Mouse (Mus musculus): ENCODE data around the gene Dctn2. TPM values are rescaled to one million over a fixed set of nuclear protein-coding genes. Genes with fewer than 3 reads are reported as not detected.

Dctn2 gene
- polyA plus RNA-seq, 1 experiment from 2014 or later: 183 TPM

GRCm38 (mm10) chr10:127317277-127317676, 51.1 kb downstream of the Dctn2 start:
- Histone ChIP-seq H3K9me3 (ENCODE audit: control insufficient read depth, low read length) (no peaks in the 10 kb centered on the region), H3K4me2 (ENCODE audit: low read depth, low read length) (no peak overlapping the region), H3K27me3 (ENCODE audit: control insufficient read depth, insufficient read depth, low read depth, low read length) (no peaks in the 10 kb centered on the region), H3K36me3 (ENCODE audit: control insufficient read depth, insufficient read depth, low read length) (no peaks in the 10 kb centered on the region), H3K4me1 (replicated peaks; ENCODE audit: control insufficient read depth, insufficient read depth, low read length) (no peaks in the 10 kb centered on the region), H3K27ac (ENCODE audit: low read length) (no peak overlapping the region), H3K4me3 (ENCODE audit: low read length) (no peak overlapping the region), H3K9ac (ENCODE audit: low read length) (no peak overlapping the region)
- 49% methylated on average over 2 of the region's 2 CpGs for WGBS
- ATAC-seq (ENCODE audit: low read depth): no peak

GRCm38 (mm10) chr10:127318009-127318408, 51.8 kb downstream of the Dctn2 start:
- no peak overlapping the region for H3K4me2 ChIP-seq (ENCODE audit: low read depth, low read length)
- no peaks in the 10 kb centered on the region for H3K9me3 ChIP-seq (ENCODE audit: control insufficient read depth, low read length)
- H3K4me3 ChIP-seq (ENCODE audit: low read length): no peak overlapping the region
- 30% methylated on average over 4 of the region's 4 CpGs for WGBS
- no peaks in the 10 kb centered on the region for H3K36me3 ChIP-seq (ENCODE audit: control insufficient read depth, insufficient read depth, low read length)
- no peak for ATAC-seq (ENCODE audit: low read depth)
- H3K27me3 ChIP-seq (ENCODE audit: control insufficient read depth, insufficient read depth, low read depth, low read length): no peaks in the 10 kb centered on the region
- no peak overlapping the region for H3K9ac ChIP-seq (ENCODE audit: low read length)
- H3K4me1 ChIP-seq (replicated peaks; ENCODE audit: control insufficient read depth, insufficient read depth, low read length): no peaks in the 10 kb centered on the region
- H3K27ac ChIP-seq (ENCODE audit: low read length): no peak overlapping the region

GRCm38 (mm10) chr10:127319969-127320368, 53.8 kb downstream of the Dctn2 start:
- no peak overlapping the region for H3K9ac ChIP-seq (ENCODE audit: low read length)
- no peak for ATAC-seq (ENCODE audit: low read depth)
- H3K36me3 ChIP-seq (ENCODE audit: control insufficient read depth, insufficient read depth, low read length): no peaks in the 10 kb centered on the region
- peaks cover 6% of the 10 kb centered on the region; the same call in 1 of the 2 replicates for H3K27me3 ChIP-seq (ENCODE audit: control insufficient read depth, insufficient read depth, low read depth, low read length)
- no peak overlapping the region for H3K4me2 ChIP-seq (ENCODE audit: low read depth, low read length)
- H3K4me1 ChIP-seq (replicated peaks; ENCODE audit: control insufficient read depth, insufficient read depth, low read length): no peaks in the 10 kb centered on the region
- no peak overlapping the region for H3K4me3 ChIP-seq (ENCODE audit: low read length)
- 54% methylated on average over 7 of the region's 7 CpGs for WGBS
- no peaks in the 10 kb centered on the region for H3K9me3 ChIP-seq (ENCODE audit: control insufficient read depth, low read length)
- H3K27ac ChIP-seq (ENCODE audit: low read length): no peak overlapping the region

- H3K4me2 ChIP-seq (ENCODE audit: low read depth, low read length): no peak within 1 kb of the TSS
- H3K27ac ChIP-seq (ENCODE audit: low read length): no peak within 1 kb of the TSS
- peaks cover 8% of the 10 kb centered on the region for H3K4me1 ChIP-seq (replicated peaks; ENCODE audit: control insufficient read depth, insufficient read depth, low read length)
- H3K36me3 ChIP-seq (ENCODE audit: control insufficient read depth, insufficient read depth, low read length): no peaks in the 10 kb centered on the region
- no peak within 1 kb of the TSS for H3K4me3 ChIP-seq (ENCODE audit: low read length)
- H3K9ac ChIP-seq (ENCODE audit: low read length): no peak within 1 kb of the TSS
- H3K27me3 ChIP-seq (ENCODE audit: control insufficient read depth, insufficient read depth, low read depth, low read length): peaks cover 20% of the 10 kb centered on the region
- no peaks in the 10 kb centered on the region for H3K9me3 ChIP-seq (ENCODE audit: control insufficient read depth, low read length)
- WGBS: 69% methylated on average over 3 of the region's 3 CpGs
- no peak for ATAC-seq (ENCODE audit: low read depth)
These were observed 55.5 kb downstream of the Dctn2 start, which contains the start of gene Arhgap9 for GRCm38 (mm10) chr10:127321621-127322020. Gene Arhgap9 (plus strand): TSS chr10:127321964.

GRCm38 (mm10) chr10:127322178-127322577, 56.0 kb downstream of the Dctn2 start:
- Histone ChIP-seq H3K27me3 (ENCODE audit: control insufficient read depth, insufficient read depth, low read depth, low read length) (peaks cover 26% of the 10 kb centered on the region), H3K4me3 (ENCODE audit: low read length) (no peak overlapping the region), H3K9me3 (ENCODE audit: control insufficient read depth, low read length) (peaks cover 2% of the 10 kb centered on the region; the same call in 1 of the 2 replicates), H3K4me2 (ENCODE audit: low read depth, low read length) (no peak overlapping the region), H3K36me3 (ENCODE audit: control insufficient read depth, insufficient read depth, low read length) (no peaks in the 10 kb centered on the region), H3K27ac (ENCODE audit: low read length) (no peak overlapping the region), H3K4me1 (replicated peaks; ENCODE audit: control insufficient read depth, insufficient read depth, low read length) (peaks cover 11% of the 10 kb centered on the region), H3K9ac (ENCODE audit: low read length) (no peak overlapping the region)
- no peak for ATAC-seq (ENCODE audit: low read depth)
- 39% methylated on average over 13 of the region's 13 CpGs for WGBS

- H3K4me2 ChIP-seq (ENCODE audit: low read depth, low read length): no peak overlapping the region
- H3K9me3 ChIP-seq (ENCODE audit: control insufficient read depth, low read length): peaks cover 4% of the 10 kb centered on the region; the same call in 1 of the 2 replicates
- no peak for ATAC-seq (ENCODE audit: low read depth)
- WGBS: 58% methylated on average over 4 of the region's 4 CpGs
- H3K36me3 ChIP-seq (ENCODE audit: control insufficient read depth, insufficient read depth, low read length): no peaks in the 10 kb centered on the region
- H3K4me1 ChIP-seq (replicated peaks; ENCODE audit: control insufficient read depth, insufficient read depth, low read length): peaks cover 11% of the 10 kb centered on the region
- H3K27ac ChIP-seq (ENCODE audit: low read length): no peak overlapping the region
- H3K4me3 ChIP-seq (ENCODE audit: low read length): no peak overlapping the region
- H3K27me3 ChIP-seq (ENCODE audit: control insufficient read depth, insufficient read depth, low read depth, low read length): peaks cover 31% of the 10 kb centered on the region
- no peak overlapping the region for H3K9ac ChIP-seq (ENCODE audit: low read length)
These were observed 56.5 kb downstream of the Dctn2 start for GRCm38 (mm10) chr10:127322669-127323068.

GRCm38 (mm10) chr10:127323131-127323855, 57.1 kb downstream of the Dctn2 start:
- Histone ChIP-seq H3K36me3 (ENCODE audit: control insufficient read depth, insufficient read depth, low read length) (no peaks in the 10 kb centered on the region), H3K4me3 (ENCODE audit: low read length) (no peak overlapping the region), H3K4me2 (ENCODE audit: low read depth, low read length) (0 out of 2 replicates have a peak overlapping the region, but pooled peaks have one; percentile 9), H3K9me3 (ENCODE audit: control insufficient read depth, low read length) (peaks cover 4% of the 10 kb centered on the region; the same call in 1 of the 2 replicates), H3K27ac (ENCODE audit: low read length) (no peak overlapping the region), H3K9ac (ENCODE audit: low read length) (0 out of 2 replicates have a peak overlapping the region, but pooled peaks have one; percentile 39), H3K27me3 (ENCODE audit: control insufficient read depth, insufficient read depth, low read depth, low read length) (peaks cover 37% of the 10 kb centered on the region), H3K4me1 (replicated peaks; ENCODE audit: control insufficient read depth, insufficient read depth, low read length) (peaks cover 11% of the 10 kb centered on the region)
- ATAC-seq (ENCODE audit: low read depth): no peak
- WGBS: 65% methylated on average over 17 of the region's 17 CpGs

DNA sequence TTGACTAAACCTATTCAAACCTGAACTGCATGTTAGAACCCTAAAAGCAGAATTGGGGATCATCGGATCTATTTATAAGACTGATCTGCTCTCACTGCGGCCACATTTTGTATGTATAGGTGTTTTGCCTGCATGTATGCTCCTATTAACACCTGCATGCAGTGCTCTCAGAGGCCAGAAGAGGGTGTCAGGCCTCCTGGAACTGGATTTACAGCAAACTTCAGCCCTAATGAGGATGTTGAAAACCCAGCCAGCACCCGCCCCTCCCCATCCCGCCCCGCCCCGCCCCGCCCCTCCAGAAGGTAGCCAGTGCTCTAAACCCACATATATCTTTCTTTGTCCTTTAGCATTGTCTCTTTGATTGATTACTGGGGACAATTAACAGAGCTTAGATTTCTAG, 58.3 kb downstream of the Dctn2 start:
- H3K4me3 ChIP-seq (ENCODE audit: low read length): no peak overlapping the region
- H3K27ac ChIP-seq (ENCODE audit: low read length): no peak overlapping the region
- WGBS: 6% methylated on average over 7 of the region's 7 CpGs
- no peak overlapping the region for H3K4me2 ChIP-seq (ENCODE audit: low read depth, low read length)
- no peak overlapping the region for H3K9ac ChIP-seq (ENCODE audit: low read length)
- no peak for ATAC-seq (ENCODE audit: low read depth)
- peaks cover 4% of the 10 kb centered on the region; the same call in 1 of the 2 replicates for H3K9me3 ChIP-seq (ENCODE audit: control insufficient read depth, low read length)
- no peaks in the 10 kb centered on the region for H3K36me3 ChIP-seq (ENCODE audit: control insufficient read depth, insufficient read depth, low read length)
- H3K4me1 ChIP-seq (replicated peaks; ENCODE audit: control insufficient read depth, insufficient read depth, low read length): peaks cover 11% of the 10 kb centered on the region
- peaks cover 45% of the 10 kb centered on the region for H3K27me3 ChIP-seq (ENCODE audit: control insufficient read depth, insufficient read depth, low read depth, low read length)

DNA sequence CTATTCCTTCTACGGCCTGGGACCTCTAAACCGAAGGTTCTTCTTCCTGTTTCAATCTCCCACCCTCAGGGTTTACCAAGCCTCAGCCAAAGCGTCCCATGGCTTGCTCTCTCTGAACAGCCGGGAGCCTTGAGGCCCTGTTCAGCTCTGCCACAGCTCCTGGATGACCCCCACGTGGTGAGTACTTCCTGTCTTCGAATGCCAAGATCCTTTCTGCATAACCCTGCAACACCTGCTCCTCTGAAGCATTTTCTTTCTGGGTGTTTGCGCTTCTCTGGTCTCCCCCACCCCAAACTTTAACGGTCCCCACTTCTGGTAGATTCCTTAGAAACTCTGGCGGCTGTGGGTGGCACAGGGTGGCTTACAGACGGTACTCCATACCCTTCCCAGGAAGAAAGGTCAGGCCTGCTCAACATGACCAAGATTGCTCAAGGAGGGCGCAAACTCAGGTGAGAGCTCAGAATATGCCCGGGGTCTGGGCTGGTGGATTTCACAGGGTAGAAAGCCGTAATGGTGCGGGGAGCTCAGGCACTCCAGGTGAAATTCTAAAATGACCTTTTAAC, 59.4 kb downstream of the Dctn2 start:
- Histone ChIP-seq H3K9me3 (ENCODE audit: control insufficient read depth, low read length) (peaks cover 4% of the 10 kb centered on the region; the same call in 1 of the 2 replicates), H3K27ac (ENCODE audit: low read length) (no peak overlapping the region), H3K4me3 (ENCODE audit: low read length) (peak overlapping the region; percentile 51), H3K27me3 (ENCODE audit: control insufficient read depth, insufficient read depth, low read depth, low read length) (peaks cover 45% of the 10 kb centered on the region), H3K9ac (ENCODE audit: low read length) (no peak overlapping the region), H3K36me3 (ENCODE audit: control insufficient read depth, insufficient read depth, low read length) (no peaks in the 10 kb centered on the region), H3K4me1 (replicated peaks; ENCODE audit: control insufficient read depth, insufficient read depth, low read length) (peaks cover 11% of the 10 kb centered on the region), H3K4me2 (ENCODE audit: low read depth, low read length) (peak overlapping the region; percentile 76)
- no peak for ATAC-seq (ENCODE audit: low read depth)
- 30% methylated on average over 14 of the region's 14 CpGs for WGBS
